8 mouse cellular contexts compared by ENCODE assay signal in the genomic region with DNA sequence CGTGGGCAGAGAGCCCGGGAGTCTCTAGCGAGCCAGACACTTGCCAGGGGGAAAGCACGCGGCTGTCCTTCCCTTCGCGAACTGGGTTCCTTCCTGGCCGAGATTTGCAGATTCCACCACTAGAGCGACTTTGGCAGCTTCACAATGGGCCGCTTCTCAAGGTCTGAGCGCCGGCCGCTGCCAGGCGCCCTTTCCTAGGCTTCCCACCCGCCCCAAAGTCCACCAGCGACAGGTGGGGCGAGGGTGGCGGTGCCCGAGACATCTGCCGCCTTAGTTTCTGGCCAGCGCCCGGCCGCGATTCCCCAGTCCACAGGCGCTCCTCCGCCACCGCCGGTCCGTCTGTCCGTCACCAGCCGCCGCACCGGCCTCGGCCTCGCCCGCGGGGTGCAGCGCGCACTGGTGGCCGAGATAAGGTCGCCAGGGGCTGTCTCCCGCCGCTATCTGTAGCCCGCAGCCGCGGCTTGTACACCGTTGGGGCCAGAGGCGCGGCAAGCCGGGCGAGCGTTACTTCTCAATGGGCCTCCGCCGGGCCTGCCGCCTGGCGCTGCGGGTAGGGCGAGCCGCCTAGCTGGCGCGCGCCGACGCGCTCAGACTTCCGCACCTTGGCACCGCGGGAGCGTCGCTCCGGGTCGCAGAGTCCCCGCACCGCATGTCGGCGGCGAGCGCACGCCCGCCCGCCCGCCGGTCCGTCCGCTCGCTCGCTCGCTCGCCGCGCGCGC. TPM values are rescaled to one million over a fixed set of nuclear protein-coding genes. Genes with fewer than 3 reads are reported as not detected.
DNase-seq lines count a peak whose midpoint lies in the region; ATAC-seq and TF ChIP-seq lines count a peak whose summit lies in the region.

No protein-coding gene starts in this region.

- peaks cover 10% of the 10 kb centered on the region for H3K4me1 ChIP-seq in heart, embryonic 12.5 days (replicated peaks)
- H3K4me1 ChIP-seq in kidney, postnatal 0 days (replicated peaks; ENCODE audit: insufficient read depth, low read length): no peaks in the 10 kb centered on the region
- H3K4me1 ChIP-seq in liver, embryonic 14.5 days (replicated peaks; ENCODE audit: control insufficient read depth in 2 of 2, insufficient read depth in 2 of 2, low read length in 1 of 2): peaks cover 26 to 28% of the 10 kb centered on the region in 2 experiments
- peaks cover 24% of the 10 kb centered on the region for H3K4me1 ChIP-seq in neural tube, embryonic 12.5 days

- no peaks in the 10 kb centered on the region for H3K36me3 ChIP-seq in heart, embryonic 12.5 days
- H3K36me3 ChIP-seq in kidney, postnatal 0 days (ENCODE audit: insufficient read depth, low read length): no peaks in the 10 kb centered on the region
- H3K36me3 ChIP-seq in liver, embryonic 14.5 days (replicated peaks; ENCODE audit: control insufficient read depth, insufficient read depth, low read depth): no peaks in the 10 kb centered on the region; the same call in 1 of the 2 replicates
- no peaks in the 10 kb centered on the region for H3K36me3 ChIP-seq in neural tube, embryonic 12.5 days

- no peaks in the 10 kb centered on the region for H3K27me3 ChIP-seq in heart, embryonic 12.5 days (replicated peaks)
- H3K27me3 ChIP-seq in kidney, postnatal 0 days (ENCODE audit: insufficient read depth, low read length): no peaks in the 10 kb centered on the region
- H3K27me3 ChIP-seq in liver, embryonic 14.5 days (ENCODE audit: control insufficient read depth, insufficient read depth, low read length): no peaks in the 10 kb centered on the region
- no peaks in the 10 kb centered on the region for H3K27me3 ChIP-seq in neural tube, embryonic 12.5 days (replicated peaks)

- H3K9me3 ChIP-seq in heart, embryonic 12.5 days (replicated peaks): no peaks in the 10 kb centered on the region
- H3K9me3 ChIP-seq in kidney, postnatal 0 days (replicated peaks; ENCODE audit: low read length): no peaks in the 10 kb centered on the region
- H3K9me3 ChIP-seq in liver, embryonic 14.5 days (ENCODE audit: control insufficient read depth, low read length): no peaks in the 10 kb centered on the region
- no peaks in the 10 kb centered on the region for H3K9me3 ChIP-seq in neural tube, embryonic 12.5 days

- TF ChIP-seq EP300 in liver, embryonic 14.5 days (IDR thresholded peaks at IDR 0.05; ENCODE audit: low read depth): peak; percentile 94

- peak; percentile 71 for DNase-seq in CD4-positive, CD25-positive, alpha-beta regulatory T cell, adult 2 months (ENCODE audit: low read depth, low spot score)
- peak; percentile 93 for DNase-seq in brain, adult 2 months (ENCODE audit: low read depth, low spot score)
- DNase-seq in kidney, postnatal 0 days (ENCODE audit: low spot score): peak; percentile 86
- peak; percentile 90 to 93 (median 90) for DNase-seq in liver, embryonic 14.5 days (ENCODE audit: low read depth in 3 of 3, low spot score in 3 of 3)
- DNase-seq in telencephalon, adult 2 months (ENCODE audit: low read depth, low spot score): peak; percentile 65

- under 1% methylated on average over 91 of the region's 93 CpGs for WGBS in heart, embryonic 12.5 days
- under 1% methylated on average over 91 of the region's 93 CpGs for WGBS in kidney, postnatal 0 days
- under 1% methylated on average over 71 of the region's 93 CpGs for WGBS in liver, embryonic 14.5 days (ENCODE audit: insufficient replicate concordance)
- under 1% methylated on average over 90 of the region's 93 CpGs for WGBS in neural tube, embryonic 12.5 days

- peak overlapping the region; percentile 96 for H3K4me2 ChIP-seq in heart, embryonic 12.5 days
- H3K4me2 ChIP-seq in kidney, postnatal 0 days (ENCODE audit: low read length): peak overlapping the region; percentile 97
- H3K4me2 ChIP-seq in liver, embryonic 14.5 days (ENCODE audit: low read depth): peak overlapping the region; percentile 76
- H3K4me2 ChIP-seq in neural tube, embryonic 12.5 days (replicated peaks): peak overlapping the region; percentile 75

- H3K4me3 ChIP-seq in heart, embryonic 12.5 days: peak overlapping the region; percentile 91
- peak overlapping the region; percentile 87 for H3K4me3 ChIP-seq in kidney, postnatal 0 days (replicated peaks; ENCODE audit: low read depth, low read length)
- peak overlapping the region; percentile 74 to 84 for H3K4me3 ChIP-seq in liver, embryonic 14.5 days (ENCODE audit: insufficient read depth in 1 of 2, low read depth in 2 of 2, low read length in 2 of 2)
- peak overlapping the region; percentile 89 for H3K4me3 ChIP-seq in neural tube, embryonic 12.5 days

- H3K9ac ChIP-seq in heart, embryonic 12.5 days: peak overlapping the region; percentile 81
- peak overlapping the region; percentile 79 for H3K9ac ChIP-seq in kidney, postnatal 0 days (ENCODE audit: low read depth, low read length)
- peak overlapping the region; percentile 93 for H3K9ac ChIP-seq in liver, embryonic 14.5 days (replicated peaks)
- H3K9ac ChIP-seq in neural tube, embryonic 12.5 days: peak overlapping the region; percentile 92

- TF ChIP-seq CTCF in kidney, postnatal 0 days (IDR thresholded peaks at IDR 0.05; ENCODE audit: low read depth): peak; percentile 29
- peak; percentile 43 for TF ChIP-seq CTCF in liver, embryonic 14.5 days (IDR thresholded peaks at IDR 0.05; ENCODE audit: low read depth)

- H3K27ac ChIP-seq in heart, embryonic 12.5 days (ENCODE audit: poor library complexity, severe bottlenecking): peak overlapping the region; percentile 75
- H3K27ac ChIP-seq in kidney, postnatal 0 days: peak overlapping the region; percentile 87
- H3K27ac ChIP-seq in liver, embryonic 14.5 days: peak overlapping the region; percentile 88
- peak overlapping the region; percentile 94 for H3K27ac ChIP-seq in neural tube, embryonic 12.5 days

- peak; percentile 82 for ATAC-seq in erythroblast, adult 5-6 weeks (replicated peaks; ENCODE audit: low FRiP score, poor library complexity, severe bottlenecking)
- ATAC-seq in heart, embryonic 12.5 days (ENCODE audit: insufficient number of reproducible peaks, low FRiP score): peak; percentile 81
- peak; percentile 44 for ATAC-seq in kidney, postnatal 0 days (replicated peaks; ENCODE audit: low FRiP score, low read depth)
- ATAC-seq in liver, embryonic 14.5 days (ENCODE audit: insufficient read depth): peak; percentile 88
- peak; percentile 14 for ATAC-seq in neural tube, embryonic 12.5 days (ENCODE audit: low FRiP score, low read depth)

RNA-seq across cellular contexts. Expression of gene D1Ertd622e, which starts 1.0 kb away (rescaled TPM):
- 59.6 and 64.9 TPM in 2 replicates for total RNA-seq in erythroblast, adult 5-6 weeks (2015; ENCODE audit: low replicate concordance)
- total RNA-seq in erythroblast, adult 5-6 weeks (2017; ENCODE audit: low replicate concordance): 55.3 and 93.8 TPM in 2 replicates
- 9.3 and 11.4 TPM in 2 replicates for polyA plus RNA-seq in heart, embryonic 12.5 days (2016; fragmentation: Nextera tagmentation; extraction: Ambion mirVana)
- 21.5 and 22.1 TPM in 2 replicates for polyA plus RNA-seq in kidney, postnatal 0 days (2015; fragmentation: Nextera tagmentation; extraction: Ambion mirVana)
- 29.7 and 33.8 TPM in 2 replicates for polyA plus RNA-seq in liver, embryonic 14.5 days (2012; rRNA removed)
- polyA plus RNA-seq in liver, embryonic 14.5 days (2014; fragmentation: Nextera tagmentation; extraction: Ambion mirVana): 48.9 and 53.5 TPM in 2 replicates
- polyA plus RNA-seq in neural tube, embryonic 12.5 days (2016; fragmentation: Nextera tagmentation; extraction: Ambion mirVana): 28.3 and 32.8 TPM in 2 replicates

Comparison
In these comparisons a context has a peak if more than half of its experiments do, and no peak if none do; other contexts are left out.
1. Peak in every context shown above with its lines: DNase-seq, ATAC-seq, H3K4me3 ChIP-seq and H3K27ac ChIP-seq.
2. ATAC-seq: peak in every context shown above with its lines; median percentile 88 in liver, embryonic 14.5 days; 82 in erythroblast, adult 5-6 weeks; 81 in heart, embryonic 12.5 days; 44 in kidney, postnatal 0 days; 14 in neural tube, embryonic 12.5 days.